Mouse (Mus musculus) bone marrow, adult 2 months (tissue): ENCODE data around the gene Nanos3.

Source experiments
- CTCF ChIP-seq: fragments of 200-500 bp; IDR thresholded peaks from 2 replicates; pipeline ENCODE4 v1.5.1; 2011; ENCODE audit warnings: low read length, control low read depth; ENCODE audit not compliant: control insufficient read depth, insufficient read depth
- POLR2A ChIP-seq: fragments of 200-500 bp; IDR thresholded peaks from 2 replicates; pipeline ENCODE4 v1.6.1; 2011; ENCODE audit warnings: low read depth, mild to moderate bottlenecking, control low read depth, low read length, borderline replicate concordance; ENCODE audit not compliant: control insufficient read depth

- TF ChIP-seq POLR2A (no peak), CTCF (peak; percentile 94)
Observed at GRCm38 (mm10) chr8:84187065-84187755, 2.2 kb upstream of the Nanos3 start.
